Mouse (Mus musculus): ENCODE measurements around the gene Sugt1. TPM values are rescaled to one million over a fixed set of nuclear protein-coding genes. Genes with fewer than 3 reads are reported as not detected.

The Sugt1 gene
- polyA plus RNA-seq (2017; shearing (Covaris generic)): 136 TPM

GRCm38 (mm10) chr14:79587139-79587851 lies at the start of gene Sugt1:
TSS of gene Sugt1 (plus strand) at chr14:79587691.

GRCm38 (mm10) chr14:79662001-79662400 lies 74.5 kb downstream of the Sugt1 start, which contains the start of gene Cnmd:
TSS of gene Cnmd (minus strand) at chr14:79662170.

Other genes with a start within 250 kb of the Sugt1 start
- 50.3 TPM for gene Naa16, start 196.9 kb upstream of the Sugt1 start, polyA plus RNA-seq (2017; shearing (Covaris generic))
- 2.7 TPM for gene Mtrf1, start 189.9 kb upstream of the Sugt1 start, polyA plus RNA-seq (2017; shearing (Covaris generic))
- gene Kbtbd7, start 161.2 kb upstream of the Sugt1 start, polyA plus RNA-seq (2017; shearing (Covaris generic)): 2.6 TPM
- 0.20 TPM for gene Kbtbd6, start 135.9 kb upstream of the Sugt1 start, polyA plus RNA-seq (2017; shearing (Covaris generic))
- 494 TPM for gene Elf1, start 106.5 kb upstream of the Sugt1 start, polyA plus RNA-seq (2017; shearing (Covaris generic))
- gene Wbp4, start 106.2 kb upstream of the Sugt1 start, polyA plus RNA-seq (2017; shearing (Covaris generic)): 43.5 TPM
- gene Cnmd, start 74.5 kb downstream of the Sugt1 start, polyA plus RNA-seq (2017; shearing (Covaris generic)): not detected
- not detected for gene Pcdh8, start 183.6 kb downstream of the Sugt1 start, polyA plus RNA-seq (2017; shearing (Covaris generic))

Measured in naive thymus-derived CD4-positive, alpha-beta T cell, adult 5 months (primary cell).